Mouse (Mus musculus): Measurements from ENCODE around the gene Tmub2. TPM values are rescaled to one million over a fixed set of nuclear protein-coding genes. Genes with fewer than 3 reads are reported as not detected.

The Tmub2 gene
- polyA plus RNA-seq, 1 experiment from 2014 or later: 78.7 TPM

DNA sequence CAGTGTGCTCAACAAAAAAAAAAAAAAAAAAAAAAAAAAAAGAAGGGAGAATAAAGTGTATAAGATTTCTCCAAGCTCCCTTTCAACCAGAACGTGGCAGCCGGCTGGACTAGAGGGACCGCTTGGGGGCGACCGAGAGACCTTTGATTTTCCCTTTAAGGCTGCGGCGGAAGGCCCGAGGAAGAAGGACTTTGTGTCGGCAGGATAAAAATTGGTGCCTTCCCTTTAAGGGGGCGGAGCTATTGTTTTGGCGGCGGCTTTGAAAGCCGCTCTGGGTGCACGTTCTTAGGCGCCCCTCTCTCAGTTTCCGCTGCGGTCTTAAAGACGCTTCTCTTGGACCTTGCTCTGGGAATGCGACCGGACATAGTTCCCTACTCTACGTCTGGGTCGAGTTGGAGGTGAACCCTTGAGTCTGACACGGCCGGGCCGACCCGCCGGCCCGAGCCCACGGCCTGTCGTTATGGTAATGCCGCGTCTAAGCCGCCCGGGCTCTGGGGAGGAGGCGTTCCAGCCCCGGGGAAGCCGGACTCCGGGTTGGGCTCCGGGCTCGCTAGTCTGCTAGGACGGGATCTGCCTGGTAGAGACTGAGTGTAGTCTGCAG is 36.0 kb upstream of the Tmub2 start, which contains the start of gene BC030867:
Gene BC030867 (plus strand): TSS at position 253 of the 601 bp plus-strand sequence.
- peak within 1 kb of the TSS; percentile 93 for H3K4me2 ChIP-seq (ENCODE audit: low read length)
- H3K27ac ChIP-seq (ENCODE audit: low read length): no peak within 1 kb of the TSS
- 0% methylated on average over 41 of the region's 41 CpGs for WGBS
- H3K27me3 ChIP-seq (replicated peaks; ENCODE audit: control insufficient read depth, insufficient read depth, low read length): no peaks in the 10 kb centered on the region
- peaks cover 28% of the 10 kb centered on the region for H3K4me1 ChIP-seq (replicated peaks; ENCODE audit: control insufficient read depth, insufficient read depth, low read length)
- no peaks in the 10 kb centered on the region for H3K9me3 ChIP-seq (ENCODE audit: control insufficient read depth, low read length)
- H3K36me3 ChIP-seq (ENCODE audit: control insufficient read depth, insufficient read depth): no peaks in the 10 kb centered on the region
- peak; percentile 39 for ATAC-seq
- H3K4me3 ChIP-seq (replicated peaks; ENCODE audit: low read length): peak within 1 kb of the TSS; percentile 55
- H3K9ac ChIP-seq (replicated peaks; ENCODE audit: low read depth, low read length): peak within 1 kb of the TSS; percentile 45

DNA sequence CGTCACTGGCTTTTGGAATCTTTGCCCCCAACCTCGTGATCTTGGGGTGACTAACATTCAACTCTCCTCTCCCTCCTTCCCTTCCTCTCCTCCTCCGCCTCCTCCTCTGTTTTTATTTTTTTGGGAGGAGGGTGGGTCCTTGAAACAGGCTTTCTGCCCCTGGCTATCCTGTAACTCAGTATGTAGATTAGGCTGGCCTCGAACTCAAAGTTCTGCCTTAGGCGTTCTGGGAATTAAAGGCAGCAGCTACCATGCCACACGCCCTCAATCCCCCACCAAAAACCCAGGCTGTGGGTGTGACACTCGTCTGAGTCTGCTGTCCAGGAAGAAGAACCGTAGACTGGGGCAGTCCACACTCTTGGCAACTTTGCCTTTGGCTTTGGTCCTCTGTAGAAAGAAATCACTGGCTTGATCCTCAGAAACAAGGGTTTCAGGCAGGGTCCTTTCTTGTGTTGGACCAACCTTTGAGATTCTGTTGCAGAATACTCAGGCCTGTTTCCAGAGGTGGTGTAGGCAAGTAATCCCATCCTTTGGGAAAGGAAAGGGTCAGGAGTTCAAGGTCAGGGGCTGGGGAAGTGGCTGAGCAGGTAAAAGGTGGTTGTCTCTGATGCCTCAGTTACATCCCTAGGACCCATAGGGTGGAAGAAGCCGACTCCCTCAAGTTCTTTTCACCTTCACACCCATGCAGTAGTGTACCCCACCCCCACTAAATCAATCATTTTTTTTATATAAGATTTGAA is 35.2 kb upstream of the Tmub2 start:
- H3K4me2 ChIP-seq (ENCODE audit: low read length): peak overlapping the region; percentile 93
- H3K4me3 ChIP-seq (replicated peaks; ENCODE audit: low read length): peak overlapping the region; percentile 55
- 13% methylated on average over 9 of the region's 9 CpGs for WGBS
- no peak for ATAC-seq
- peak overlapping the region; percentile 45 for H3K9ac ChIP-seq (replicated peaks; ENCODE audit: low read depth, low read length)
- no peaks in the 10 kb centered on the region for H3K9me3 ChIP-seq (ENCODE audit: control insufficient read depth, low read length)
- H3K27me3 ChIP-seq (replicated peaks; ENCODE audit: control insufficient read depth, insufficient read depth, low read length): no peaks in the 10 kb centered on the region
- no peaks in the 10 kb centered on the region for H3K36me3 ChIP-seq (ENCODE audit: control insufficient read depth, insufficient read depth)
- no peak overlapping the region for H3K27ac ChIP-seq (ENCODE audit: low read length)
- peaks cover 27% of the 10 kb centered on the region for H3K4me1 ChIP-seq (replicated peaks; ENCODE audit: control insufficient read depth, insufficient read depth, low read length)

DNA sequence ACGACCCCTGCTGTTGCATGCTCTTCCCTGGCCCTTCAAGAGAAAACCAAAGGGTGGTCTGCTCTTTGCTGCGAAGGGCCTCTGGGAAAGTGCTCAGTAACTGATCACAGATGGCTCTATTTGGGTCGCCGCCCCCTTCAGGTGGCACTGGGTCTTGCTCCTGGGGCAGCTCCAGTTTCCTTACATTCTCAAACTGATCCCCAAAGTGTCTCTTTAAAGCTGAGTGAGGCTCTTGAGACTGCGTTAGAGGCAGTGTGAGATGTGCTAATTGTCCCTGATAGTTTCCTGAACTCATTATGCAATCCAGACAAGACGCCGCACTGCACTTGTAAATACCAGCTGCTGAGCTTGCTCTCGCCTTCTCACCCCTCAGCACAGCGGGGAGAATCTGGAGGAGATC is 27.2 kb upstream of the Tmub2 start:
- 20% methylated on average over 9 of the region's 9 CpGs for WGBS
- Histone ChIP-seq H3K27me3 (replicated peaks; ENCODE audit: control insufficient read depth, insufficient read depth, low read length) (no peaks in the 10 kb centered on the region), H3K4me1 (replicated peaks; ENCODE audit: control insufficient read depth, insufficient read depth, low read length) (peaks cover 7% of the 10 kb centered on the region), H3K9me3 (ENCODE audit: control insufficient read depth, low read length) (no peaks in the 10 kb centered on the region), H3K4me2 (ENCODE audit: low read length) (no peak overlapping the region), H3K27ac (ENCODE audit: low read length) (no peak overlapping the region), H3K36me3 (ENCODE audit: control insufficient read depth, insufficient read depth) (no peaks in the 10 kb centered on the region), H3K4me3 (replicated peaks; ENCODE audit: low read length) (no peak overlapping the region), H3K9ac (replicated peaks; ENCODE audit: low read depth, low read length) (no peak overlapping the region)
- 0 out of 2 replicates have a peak, but pooled peaks have one; percentile 20 for ATAC-seq

DNA sequence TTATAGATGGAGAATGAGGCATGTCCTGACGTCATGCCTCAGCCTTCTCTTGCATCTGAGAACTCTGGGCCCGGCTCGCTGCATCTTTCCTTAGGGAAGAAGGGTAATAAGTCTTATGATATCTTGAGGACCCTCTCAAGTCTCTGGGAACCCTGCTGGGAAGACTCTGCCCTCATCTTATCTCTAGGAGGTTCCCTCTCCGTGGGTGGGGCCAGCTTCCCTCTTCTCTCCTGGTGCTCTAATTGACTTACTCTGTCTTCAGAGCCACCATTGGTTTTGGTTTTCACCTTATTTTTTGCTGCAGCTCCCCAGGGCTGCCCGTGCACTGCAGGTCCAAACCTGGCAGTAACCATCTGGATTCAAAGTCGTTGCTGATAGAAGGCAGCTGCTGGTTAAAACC is 26.6 kb upstream of the Tmub2 start:
- Histone ChIP-seq H3K36me3 (ENCODE audit: control insufficient read depth, insufficient read depth) (no peaks in the 10 kb centered on the region), H3K9ac (replicated peaks; ENCODE audit: low read depth, low read length) (no peak overlapping the region), H3K27me3 (replicated peaks; ENCODE audit: control insufficient read depth, insufficient read depth, low read length) (no peaks in the 10 kb centered on the region), H3K4me2 (ENCODE audit: low read length) (no peak overlapping the region), H3K9me3 (ENCODE audit: control insufficient read depth, low read length) (no peaks in the 10 kb centered on the region), H3K4me1 (replicated peaks; ENCODE audit: control insufficient read depth, insufficient read depth, low read length) (peaks cover 7% of the 10 kb centered on the region), H3K4me3 (replicated peaks; ENCODE audit: low read length) (no peak overlapping the region), H3K27ac (ENCODE audit: low read length) (no peak overlapping the region)
- 89% methylated on average over 6 of the region's 6 CpGs for WGBS
- no peak for ATAC-seq

DNA sequence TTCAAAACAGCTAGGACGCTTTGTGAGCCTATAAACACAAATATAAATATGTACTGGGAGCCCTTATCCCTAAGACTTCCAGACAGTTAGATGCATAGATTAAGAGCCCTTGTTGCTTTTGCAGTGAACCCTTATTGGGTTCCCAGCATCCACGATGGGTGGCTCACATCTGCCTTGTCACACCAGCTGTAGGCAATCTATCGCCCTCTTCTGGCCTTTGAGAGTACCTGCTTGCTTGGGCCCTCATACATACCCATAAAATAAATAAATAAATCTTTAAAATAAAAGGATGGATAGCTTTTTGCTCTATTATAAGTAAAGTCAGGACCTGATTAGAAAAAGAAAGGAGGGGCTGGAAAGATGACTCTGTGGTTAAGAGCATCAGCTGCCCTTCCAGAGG is 26.2 kb upstream of the Tmub2 start:
- Histone ChIP-seq H3K9ac (replicated peaks; ENCODE audit: low read depth, low read length) (no peak overlapping the region), H3K4me2 (ENCODE audit: low read length) (no peak overlapping the region), H3K27me3 (replicated peaks; ENCODE audit: control insufficient read depth, insufficient read depth, low read length) (no peaks in the 10 kb centered on the region), H3K4me3 (replicated peaks; ENCODE audit: low read length) (no peak overlapping the region), H3K9me3 (ENCODE audit: control insufficient read depth, low read length) (no peaks in the 10 kb centered on the region), H3K4me1 (replicated peaks; ENCODE audit: control insufficient read depth, insufficient read depth, low read length) (peaks cover 7% of the 10 kb centered on the region), H3K27ac (ENCODE audit: low read length) (no peak overlapping the region), H3K36me3 (ENCODE audit: control insufficient read depth, insufficient read depth) (no peaks in the 10 kb centered on the region)
- 88% methylated on average over 3 of the region's 3 CpGs for WGBS
- ATAC-seq: no peak

DNA sequence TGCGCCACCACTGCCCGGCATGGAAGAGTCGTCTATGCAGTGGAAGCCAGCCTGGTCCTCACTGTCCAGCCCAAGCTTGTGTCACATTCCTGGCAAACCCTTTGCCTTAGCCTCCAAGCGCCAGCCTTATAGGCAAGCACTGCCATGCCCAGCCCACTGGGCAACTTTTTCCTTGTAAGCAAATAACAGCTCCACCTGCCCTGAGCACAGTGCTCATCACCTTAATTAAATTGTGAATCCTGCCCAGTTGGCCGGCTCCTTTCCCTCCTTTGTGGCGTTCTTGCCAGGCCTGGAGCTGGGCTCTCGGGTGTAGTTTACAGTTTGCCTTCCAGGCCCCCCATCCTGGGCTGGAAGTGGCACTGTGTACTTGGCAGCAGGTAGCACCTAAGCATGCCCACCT is 21.5 kb upstream of the Tmub2 start:
- WGBS: 90% methylated on average over 7 of the region's 7 CpGs
- Histone ChIP-seq H3K9ac (replicated peaks; ENCODE audit: low read depth, low read length) (no peak overlapping the region), H3K27ac (ENCODE audit: low read length) (no peak overlapping the region), H3K4me2 (ENCODE audit: low read length) (no peak overlapping the region), H3K4me1 (replicated peaks; ENCODE audit: control insufficient read depth, insufficient read depth, low read length) (peaks cover 7% of the 10 kb centered on the region), H3K27me3 (replicated peaks; ENCODE audit: control insufficient read depth, insufficient read depth, low read length) (no peaks in the 10 kb centered on the region), H3K4me3 (replicated peaks; ENCODE audit: low read length) (no peak overlapping the region), H3K36me3 (ENCODE audit: control insufficient read depth, insufficient read depth) (no peaks in the 10 kb centered on the region), H3K9me3 (ENCODE audit: control insufficient read depth, low read length) (no peaks in the 10 kb centered on the region)
- no peak for ATAC-seq

DNA sequence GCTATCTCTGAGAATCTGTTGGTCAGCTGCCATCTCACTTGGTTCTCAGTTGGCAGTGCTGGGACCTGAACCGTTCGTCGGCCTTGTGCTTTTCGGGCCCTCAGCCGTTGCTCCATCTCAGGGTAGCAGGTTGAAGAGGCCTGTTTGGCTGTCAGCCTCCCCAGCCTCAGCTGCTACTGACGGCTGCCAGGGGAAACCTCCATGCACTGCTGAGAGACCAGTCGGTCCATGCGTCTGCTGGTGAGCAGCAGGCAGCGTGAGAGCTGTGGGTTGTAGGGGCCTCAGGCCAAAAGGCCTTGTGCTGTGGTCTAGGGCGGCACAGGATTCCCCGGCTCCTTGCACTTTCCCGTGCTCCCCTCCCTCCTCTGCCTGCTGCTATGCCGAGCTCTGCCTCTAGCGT is 18.9 kb upstream of the Tmub2 start:
- no peak for ATAC-seq
- WGBS: 63% methylated on average over 14 of the region's 14 CpGs
- no peaks in the 10 kb centered on the region for H3K36me3 ChIP-seq (ENCODE audit: control insufficient read depth, insufficient read depth)
- H3K27me3 ChIP-seq (replicated peaks; ENCODE audit: control insufficient read depth, insufficient read depth, low read length): no peaks in the 10 kb centered on the region
- H3K4me2 ChIP-seq (ENCODE audit: low read length): no peak overlapping the region
- H3K27ac ChIP-seq (ENCODE audit: low read length): no peak overlapping the region
- H3K9ac ChIP-seq (replicated peaks; ENCODE audit: low read depth, low read length): no peak overlapping the region
- no peak overlapping the region for H3K4me3 ChIP-seq (replicated peaks; ENCODE audit: low read length)
- peaks cover 7% of the 10 kb centered on the region for H3K4me1 ChIP-seq (replicated peaks; ENCODE audit: control insufficient read depth, insufficient read depth, low read length)
- H3K9me3 ChIP-seq (ENCODE audit: control insufficient read depth, low read length): no peaks in the 10 kb centered on the region

- H3K9ac ChIP-seq (replicated peaks; ENCODE audit: low read depth, low read length): no peak overlapping the region
- no peak for ATAC-seq
- H3K36me3 ChIP-seq (ENCODE audit: control insufficient read depth, insufficient read depth): no peaks in the 10 kb centered on the region
- no peaks in the 10 kb centered on the region for H3K9me3 ChIP-seq (ENCODE audit: control insufficient read depth, low read length)
- no peak overlapping the region for H3K27ac ChIP-seq (ENCODE audit: low read length)
- no peak overlapping the region for H3K4me3 ChIP-seq (replicated peaks; ENCODE audit: low read length)
- WGBS: 78% methylated on average over 8 of the region's 8 CpGs
- H3K4me1 ChIP-seq (replicated peaks; ENCODE audit: control insufficient read depth, insufficient read depth, low read length): peaks cover 7% of the 10 kb centered on the region
- H3K27me3 ChIP-seq (replicated peaks; ENCODE audit: control insufficient read depth, insufficient read depth, low read length): no peaks in the 10 kb centered on the region
- H3K4me2 ChIP-seq (ENCODE audit: low read length): no peak overlapping the region
These were observed 17.9 kb upstream of the Tmub2 start for GRCm38 (mm10) chr11:102266631-102267355.

- H3K4me3 ChIP-seq (replicated peaks; ENCODE audit: low read length): no peak overlapping the region
- H3K4me2 ChIP-seq (ENCODE audit: low read length): no peak overlapping the region
- H3K27me3 ChIP-seq (replicated peaks; ENCODE audit: control insufficient read depth, insufficient read depth, low read length): no peaks in the 10 kb centered on the region
- H3K27ac ChIP-seq (ENCODE audit: low read length): no peak overlapping the region
- H3K4me1 ChIP-seq (replicated peaks; ENCODE audit: control insufficient read depth, insufficient read depth, low read length): peaks cover 7% of the 10 kb centered on the region
- H3K9me3 ChIP-seq (ENCODE audit: control insufficient read depth, low read length): no peaks in the 10 kb centered on the region
- no peaks in the 10 kb centered on the region for H3K36me3 ChIP-seq (ENCODE audit: control insufficient read depth, insufficient read depth)
- 8% methylated on average over 11 of the region's 11 CpGs for WGBS
- H3K9ac ChIP-seq (replicated peaks; ENCODE audit: low read depth, low read length): no peak overlapping the region
- peak; percentile 84 for ATAC-seq
These were observed 17.3 kb upstream of the Tmub2 start for GRCm38 (mm10) chr11:102267480-102267879.
